Mouse (Mus musculus): ENCODE results near the gene Ttll12.

GRCm38 (mm10) chr15:83574731-83575351 is 20.1 kb downstream of the Ttll12 start:
- TF ChIP-seq POLR2A (IDR thresholded peaks at IDR 0.05; ENCODE audit: control insufficient read depth, extremely low read depth, insufficient read depth, low read length, poor library complexity) (no peak), CTCF (IDR thresholded peaks at IDR 0.05; ENCODE audit: borderline replicate concordance, control insufficient read depth, extremely low read depth, insufficient read depth, low read length, poor library complexity) (no peak)
